Mouse (Mus musculus): ENCODE measurements around the gene Ctnnd2.

Ctnnd2 gene

DNA sequence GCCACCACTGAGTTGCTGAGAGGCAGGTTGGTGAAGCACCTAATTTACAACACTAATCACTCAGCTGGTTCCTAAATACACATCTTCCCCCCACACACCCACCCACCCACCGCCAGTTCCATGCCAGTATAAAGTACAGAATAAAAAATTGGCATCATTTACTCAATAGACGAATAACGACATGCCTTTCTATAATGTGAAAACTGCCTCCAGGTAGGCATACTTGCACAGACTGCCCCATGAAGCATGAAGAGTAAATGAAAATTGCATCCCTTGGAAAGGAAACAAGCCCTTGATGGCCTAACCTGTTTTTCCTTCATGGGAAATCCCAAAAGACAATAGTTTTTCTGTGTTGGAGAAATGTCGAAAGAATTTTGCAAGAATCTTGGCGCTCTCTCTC is 212.0 kb downstream of the Ctnnd2 start:
- DNase-seq (ENCODE audit: low spot score in 2 of 2) = no peak

DNA sequence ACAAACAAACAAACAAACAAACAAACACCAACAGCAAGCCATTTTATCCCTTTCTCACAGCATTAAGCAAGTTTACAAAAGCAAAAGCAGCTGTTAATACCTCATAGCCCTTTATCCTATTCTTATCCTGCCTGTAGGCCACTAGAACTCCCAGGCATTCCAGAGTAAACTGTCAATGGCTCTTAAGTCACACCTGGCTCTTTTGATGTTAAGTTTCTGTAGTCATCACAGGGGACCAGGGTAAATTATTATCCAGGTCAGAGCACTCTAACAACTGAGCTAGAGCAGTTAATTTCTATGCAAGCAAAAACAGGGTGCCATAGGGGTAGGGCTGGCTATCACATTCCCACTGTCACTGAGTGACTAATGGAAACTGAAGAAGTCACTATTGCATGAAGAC is 214.1 kb downstream of the Ctnnd2 start:
- no peak for DNase-seq (ENCODE audit: low spot score in 2 of 2)

DNA sequence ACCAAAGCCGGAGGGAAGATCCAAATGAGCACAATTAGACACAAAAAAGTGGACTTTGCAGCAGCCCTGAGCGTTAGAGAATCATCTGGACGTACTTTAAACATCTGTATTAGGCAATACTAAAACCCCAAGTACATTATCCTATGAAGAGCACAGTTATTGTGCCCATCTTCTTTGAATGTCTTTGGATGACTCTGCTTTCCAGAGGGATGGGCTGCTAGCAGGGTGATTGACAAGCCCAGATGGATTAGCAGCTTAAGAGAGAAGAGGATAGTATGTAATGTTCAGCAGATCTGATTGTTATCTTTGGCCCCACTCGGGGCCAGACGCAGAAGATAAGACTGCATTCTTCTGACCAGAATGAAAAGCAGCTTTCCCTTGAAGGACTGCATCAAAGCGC is 214.9 kb downstream of the Ctnnd2 start:
- no peak for DNase-seq (ENCODE audit: low spot score in 2 of 2)

DNA sequence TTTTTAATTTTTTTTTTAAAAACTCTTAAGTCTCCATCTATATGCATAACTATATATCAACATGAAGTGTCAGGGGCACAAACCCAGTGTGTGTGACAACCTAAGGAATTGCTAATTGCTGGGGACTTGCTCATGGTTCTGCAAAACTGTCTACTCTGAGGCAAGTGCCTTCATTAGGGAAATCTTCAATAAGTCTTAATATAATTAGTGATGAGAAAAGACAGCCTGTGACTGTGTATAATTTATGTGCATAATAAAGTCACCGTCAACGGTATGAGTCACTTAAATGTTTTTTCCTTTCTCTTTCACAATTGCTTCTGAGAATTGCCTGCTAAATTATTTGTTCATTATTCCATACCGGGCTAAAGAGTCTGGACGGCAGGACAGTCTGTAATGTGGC is 228.7 kb downstream of the Ctnnd2 start:
- no peak for DNase-seq (ENCODE audit: low spot score in 2 of 2)

DNA sequence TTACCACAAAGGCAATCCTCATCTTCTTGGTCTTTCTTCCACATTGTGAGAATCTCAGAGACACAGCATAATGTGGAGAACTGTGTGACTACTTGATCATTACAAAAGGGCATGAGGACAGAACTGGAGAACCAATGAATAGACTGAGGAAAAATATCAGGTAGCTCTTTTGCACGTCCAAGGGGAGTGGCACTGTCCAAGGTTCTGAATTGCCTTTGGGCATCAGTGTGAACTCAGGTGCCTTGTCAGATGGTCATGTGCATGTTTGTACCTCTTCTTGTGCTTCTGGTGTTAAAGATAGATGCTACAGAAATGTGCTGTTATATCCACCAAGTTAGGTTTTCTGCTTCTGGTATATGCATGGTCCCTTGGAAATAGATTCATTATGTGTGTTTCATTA is 233.9 kb downstream of the Ctnnd2 start:
- DNase-seq (ENCODE audit: low spot score in 2 of 2) = no peak

DNA sequence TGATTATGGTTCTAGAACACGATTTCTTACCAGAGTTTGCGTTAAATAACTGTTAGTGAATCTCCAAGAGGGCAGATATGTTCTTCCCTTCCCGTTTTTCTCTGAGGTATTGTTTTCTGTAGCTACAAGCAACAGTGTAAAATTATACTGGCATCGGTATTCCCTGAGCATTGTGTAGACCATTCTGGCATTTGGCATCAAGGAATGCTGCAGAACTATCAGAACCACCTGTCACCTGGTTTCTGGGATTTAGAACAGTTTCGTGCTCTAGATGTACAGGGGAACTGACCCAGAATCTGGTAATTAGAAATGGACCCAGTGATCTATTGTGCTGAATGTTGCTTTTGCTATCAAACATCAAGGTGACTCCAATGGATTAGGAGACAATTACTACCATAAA is 250.8 kb downstream of the Ctnnd2 start:
- DNase-seq (ENCODE audit: low spot score in 2 of 2) = no peak

DNA sequence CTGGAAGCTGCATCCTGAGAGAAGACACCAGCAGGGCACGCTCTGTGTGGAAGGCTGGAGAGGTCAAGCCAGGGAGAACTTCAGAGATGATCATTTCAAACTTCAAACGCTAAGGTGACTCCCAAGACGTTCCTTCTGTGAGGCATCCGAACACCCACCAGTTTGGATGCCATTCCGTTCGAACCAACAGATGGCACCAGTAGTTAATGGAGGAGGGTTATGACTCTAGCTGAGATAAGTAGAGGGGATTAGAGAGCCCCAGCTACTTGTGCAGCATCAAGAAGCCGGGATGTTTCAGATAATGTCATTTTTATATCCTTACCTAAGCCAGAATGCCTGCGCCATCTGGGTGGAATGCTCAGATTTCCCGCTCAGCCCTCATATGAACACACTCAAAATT is 251.9 kb downstream of the Ctnnd2 start:
- DNase-seq (ENCODE audit: low spot score in 2 of 2) = no peak

DNA sequence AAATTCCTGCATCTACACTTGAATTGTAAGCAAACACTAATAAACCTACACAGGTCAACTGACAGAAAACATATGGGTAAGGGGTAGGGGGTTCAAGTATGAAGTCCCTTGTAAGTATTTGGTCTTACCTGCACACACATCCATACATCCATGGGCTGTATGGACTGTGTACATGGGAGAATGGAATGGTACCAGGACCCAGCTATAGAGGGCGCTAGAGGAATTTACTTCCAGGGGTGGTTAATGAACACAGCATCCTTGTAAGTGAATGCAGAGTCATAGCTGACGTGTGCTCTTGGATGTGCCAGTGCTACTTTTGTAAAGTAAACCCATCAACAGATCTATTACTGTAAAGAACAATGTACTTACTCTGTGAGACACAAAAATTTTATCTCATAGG is 254.9 kb downstream of the Ctnnd2 start:
- no peak for DNase-seq (ENCODE audit: low spot score in 2 of 2)

DNA sequence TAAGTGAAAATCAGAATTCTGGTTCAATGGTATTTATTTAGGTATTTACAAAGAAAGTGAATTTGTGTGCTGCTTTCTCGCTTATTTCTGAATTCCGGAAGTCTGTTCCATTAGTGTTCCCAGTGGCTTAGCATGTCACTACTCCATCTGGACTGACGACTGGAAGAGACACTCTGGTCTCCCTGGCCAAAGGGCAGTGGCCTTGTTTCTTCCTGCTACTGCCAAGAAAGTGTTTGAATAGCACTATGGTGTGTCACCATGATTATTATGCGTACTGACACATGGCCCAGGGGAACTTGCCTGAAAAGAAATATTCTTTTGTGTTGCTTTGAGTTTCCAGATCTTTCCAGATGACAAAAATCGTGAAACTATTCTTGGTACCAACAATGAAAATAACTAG is 266.7 kb downstream of the Ctnnd2 start:
- no peak for DNase-seq (ENCODE audit: low spot score in 2 of 2)

DNA sequence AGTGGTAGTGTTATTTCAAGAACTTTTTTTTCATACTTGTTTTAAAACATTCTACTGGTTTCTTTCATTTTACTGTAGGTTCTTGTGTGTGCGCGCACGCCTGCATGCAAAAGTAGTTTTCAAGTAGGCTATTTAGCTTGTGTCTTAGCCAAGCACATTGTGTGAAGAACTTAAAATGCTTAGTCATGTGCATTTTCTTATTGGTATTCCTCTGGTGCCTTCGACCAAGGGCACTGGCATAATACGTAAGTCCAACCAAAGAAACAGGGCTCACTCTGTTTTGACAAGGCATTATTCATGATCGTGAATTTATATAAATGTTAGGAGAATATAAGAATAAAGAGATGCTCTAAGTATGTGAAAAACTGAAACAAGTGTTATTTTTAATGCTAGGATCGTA is 278.4 kb downstream of the Ctnnd2 start:
- DNase-seq (ENCODE audit: low spot score in 2 of 2) = no peak

DNA sequence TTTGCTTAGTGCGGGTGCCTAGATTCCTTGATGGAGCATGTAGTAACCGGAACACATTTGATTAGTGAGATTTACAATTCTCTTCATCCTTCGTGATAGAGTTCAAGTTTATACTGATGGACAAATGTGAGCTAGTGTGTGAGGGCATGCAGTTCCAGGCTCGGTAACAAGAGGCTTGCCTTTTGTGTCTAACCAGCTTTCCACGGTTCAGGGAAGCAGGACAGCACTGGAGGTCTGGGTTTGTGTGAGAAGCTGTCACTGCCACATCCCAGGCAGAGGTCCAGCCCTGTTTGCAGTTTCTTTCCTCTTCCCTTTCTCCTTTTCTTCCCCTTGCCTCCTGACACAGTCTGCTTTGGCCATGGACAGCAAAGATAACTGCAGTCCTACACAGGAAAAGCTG is 279.5 kb downstream of the Ctnnd2 start:
- DNase-seq (ENCODE audit: low spot score in 2 of 2) = no peak

DNA sequence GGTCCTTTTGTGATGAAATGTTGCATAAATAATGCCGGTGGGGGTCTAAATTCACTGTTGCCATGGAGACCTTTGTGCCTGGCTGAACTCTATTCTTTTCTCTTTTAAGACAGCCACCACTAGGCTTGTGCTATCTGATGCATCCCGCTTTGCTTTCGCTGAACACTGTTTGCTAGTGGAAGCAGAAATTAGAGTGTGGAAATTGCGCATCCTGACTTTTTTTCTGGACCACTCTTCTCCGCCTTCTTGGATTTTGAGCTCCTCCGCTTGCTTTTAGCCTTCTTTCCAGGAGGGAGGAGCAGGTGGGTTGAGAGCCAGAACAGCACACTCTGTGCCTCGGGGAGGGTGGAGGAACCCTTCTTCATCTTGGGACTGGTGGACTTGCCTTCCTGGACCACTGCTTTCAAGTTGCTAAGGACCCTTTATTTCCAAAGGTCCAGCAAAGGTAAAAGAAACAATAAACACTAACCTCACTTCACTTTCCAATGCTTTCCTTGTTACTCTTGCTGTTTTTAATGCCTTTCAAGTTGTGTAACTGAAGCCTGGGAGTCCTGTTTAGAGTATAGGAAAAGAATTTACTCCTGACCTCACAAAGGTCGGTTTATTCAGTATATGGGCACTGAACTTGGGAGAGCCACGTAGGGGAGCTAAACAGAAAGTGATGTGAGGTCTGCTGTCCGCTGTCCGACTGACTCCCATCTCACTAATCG is 285.3 kb downstream of the Ctnnd2 start:
- no peak for DNase-seq (ENCODE audit: low spot score in 2 of 2)

DNA sequence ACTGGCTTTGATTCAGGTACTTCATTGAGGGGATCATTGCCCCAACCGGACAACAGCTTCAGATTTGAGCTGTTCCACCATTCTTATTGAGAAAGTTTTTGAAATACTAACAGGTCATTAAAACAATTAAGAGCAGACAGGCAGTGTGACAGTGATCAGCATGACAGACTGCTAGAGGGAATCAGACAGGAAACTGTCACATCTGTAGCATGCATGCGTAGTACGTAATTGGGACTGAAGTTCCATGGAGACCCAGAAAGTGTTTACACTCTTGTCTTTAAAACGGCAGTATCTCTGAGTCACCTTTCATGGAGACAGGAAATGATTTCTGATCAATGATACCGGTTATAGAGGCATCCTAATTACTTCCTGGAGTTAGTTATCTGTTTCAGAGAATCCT is 286.3 kb downstream of the Ctnnd2 start:
- no peak for DNase-seq (ENCODE audit: low spot score in 2 of 2)

DNA sequence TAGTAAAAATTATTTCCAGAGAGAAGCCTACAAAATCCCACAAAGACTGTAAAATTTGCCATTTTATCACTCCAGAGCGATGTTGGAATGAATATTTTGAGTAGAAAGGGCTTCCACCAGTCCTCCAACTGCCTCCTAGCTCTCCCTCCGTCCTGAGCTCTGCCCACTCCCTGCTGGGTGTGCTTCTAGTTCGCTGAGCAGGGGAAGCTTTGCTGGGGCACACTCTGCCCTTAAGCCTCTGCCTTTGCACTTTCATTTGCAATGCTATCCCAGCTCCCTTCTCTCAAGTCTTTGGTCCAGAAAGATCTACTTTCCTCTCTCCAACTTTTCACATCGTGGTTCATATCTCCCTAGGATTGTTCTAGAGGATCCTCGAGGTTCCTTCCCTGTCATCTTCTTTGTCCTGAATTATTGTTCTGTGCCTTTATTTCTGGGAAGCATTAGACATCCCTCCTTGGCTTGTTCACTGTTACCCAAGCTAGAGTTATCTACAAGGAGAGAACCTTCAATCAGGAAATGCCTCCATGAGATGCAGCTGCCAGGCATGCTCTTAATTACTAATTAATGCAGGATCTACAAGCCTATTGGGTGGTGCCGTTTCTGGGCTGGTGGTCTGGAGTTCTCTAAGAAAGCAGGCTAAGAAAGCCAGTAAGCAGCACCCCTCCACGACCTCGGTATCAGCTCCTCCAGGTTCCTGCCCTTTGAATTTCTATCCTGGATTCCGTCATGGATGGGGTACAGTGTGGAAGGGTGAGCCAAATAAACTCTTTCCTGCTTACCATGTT is 288.1 kb downstream of the Ctnnd2 start:
- DNase-seq (ENCODE audit: low spot score in 2 of 2) = no peak

DNA sequence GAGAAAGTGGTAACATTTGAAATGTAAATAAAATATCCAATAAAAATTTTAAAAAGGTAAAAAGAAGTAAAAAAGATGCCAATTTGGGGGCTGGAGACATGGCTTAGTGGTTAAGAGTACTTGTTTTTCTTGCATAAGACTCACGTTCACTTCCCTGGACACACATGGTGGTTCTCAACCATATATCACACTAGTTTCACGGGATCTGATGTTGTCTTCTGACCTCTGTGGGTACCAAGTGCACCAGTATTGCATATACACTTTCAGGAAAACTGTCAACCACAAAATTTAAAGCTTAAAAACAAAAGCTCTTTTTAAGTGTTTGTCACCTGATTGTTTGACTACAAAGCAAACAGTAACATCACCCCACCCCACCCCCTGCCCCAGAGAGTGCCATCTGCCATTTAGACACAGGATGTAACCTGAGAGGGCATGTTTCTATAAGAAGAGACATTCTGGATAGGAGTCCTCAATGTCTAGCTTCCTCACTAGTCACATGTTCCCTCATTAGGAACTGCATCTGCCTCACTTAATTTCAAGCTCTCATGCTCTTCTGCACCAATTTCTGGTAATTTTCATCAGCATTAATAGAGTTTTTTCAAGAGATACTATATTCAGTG is 290.5 kb downstream of the Ctnnd2 start:
- DNase-seq (ENCODE audit: low spot score in 2 of 2) = no peak

DNA sequence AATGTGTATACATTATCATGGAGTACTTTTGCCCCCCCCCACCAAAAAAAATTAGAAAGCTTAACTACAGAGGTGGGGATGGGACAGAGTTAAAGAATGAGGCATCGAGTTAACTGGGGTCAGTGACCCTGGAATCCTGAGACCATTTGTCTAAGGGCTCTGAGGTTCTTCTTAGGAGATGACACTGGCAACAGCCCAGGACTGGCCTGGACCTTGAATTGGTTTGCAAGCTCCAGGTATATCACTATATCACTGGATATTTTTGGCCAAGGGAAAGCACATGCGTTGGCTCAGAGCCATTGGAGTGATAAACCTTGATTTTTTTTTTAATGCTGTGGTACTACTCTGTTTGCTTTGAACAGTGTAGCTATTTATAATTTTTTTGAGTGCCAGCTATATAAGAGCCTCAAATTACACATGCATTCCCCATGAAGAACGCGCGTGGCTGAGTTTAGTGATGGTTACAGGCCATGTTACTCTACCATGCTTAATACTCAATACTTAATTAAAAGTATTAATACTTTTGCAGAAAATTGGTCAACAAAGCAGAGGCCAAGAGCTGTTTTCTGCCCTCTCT is 291.2 kb downstream of the Ctnnd2 start:
- no peak for DNase-seq (ENCODE audit: low spot score in 2 of 2)

DNA sequence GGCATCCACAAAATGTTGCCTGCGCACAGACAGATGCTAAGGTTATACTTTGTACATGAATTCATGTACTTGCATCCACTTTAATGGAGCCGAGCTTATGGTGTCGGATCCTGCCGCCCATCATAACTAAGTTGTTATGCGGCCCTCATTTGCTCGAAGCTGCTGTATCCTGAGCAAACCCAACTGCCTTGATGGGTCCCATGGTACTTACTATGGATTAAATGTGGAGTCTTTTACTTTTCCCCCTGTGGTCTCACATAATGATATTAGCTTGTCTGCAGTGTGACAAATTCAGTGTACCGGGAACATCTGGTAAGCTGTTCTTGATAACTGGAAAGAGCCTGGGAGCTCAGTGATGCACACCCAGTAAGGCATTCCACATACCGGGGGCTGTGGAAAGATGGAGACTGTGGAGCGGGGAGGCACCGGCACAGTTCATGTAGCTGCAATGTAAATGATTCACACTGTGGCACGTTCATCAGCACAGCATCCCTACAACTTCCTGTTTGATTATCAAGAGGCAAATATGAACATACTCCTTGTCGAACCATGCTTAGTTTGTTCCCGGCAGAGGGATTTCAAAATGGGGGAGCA is 294.7 kb downstream of the Ctnnd2 start:
- no peak for DNase-seq (ENCODE audit: low spot score in 2 of 2)

DNA sequence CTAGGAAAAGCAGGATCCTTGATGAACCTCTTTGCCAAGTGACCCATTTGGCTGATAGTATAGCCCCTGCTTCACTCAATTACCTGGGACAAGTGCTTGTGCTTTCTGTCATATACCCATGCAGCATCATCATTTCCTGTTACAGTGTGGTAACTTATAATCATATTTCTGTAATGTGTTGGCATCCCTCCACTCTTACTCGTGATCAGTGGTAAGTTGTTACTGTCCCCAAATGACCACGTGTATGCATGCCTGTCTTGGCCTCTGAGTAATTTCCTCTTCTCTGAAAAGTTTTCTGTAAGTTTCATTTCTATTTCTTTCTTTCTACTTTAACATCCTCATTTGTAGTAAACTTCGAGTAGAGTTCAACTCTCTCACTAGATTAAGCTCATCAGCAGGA is 296.4 kb downstream of the Ctnnd2 start:
- no peak for DNase-seq (ENCODE audit: low spot score in 2 of 2)

DNA sequence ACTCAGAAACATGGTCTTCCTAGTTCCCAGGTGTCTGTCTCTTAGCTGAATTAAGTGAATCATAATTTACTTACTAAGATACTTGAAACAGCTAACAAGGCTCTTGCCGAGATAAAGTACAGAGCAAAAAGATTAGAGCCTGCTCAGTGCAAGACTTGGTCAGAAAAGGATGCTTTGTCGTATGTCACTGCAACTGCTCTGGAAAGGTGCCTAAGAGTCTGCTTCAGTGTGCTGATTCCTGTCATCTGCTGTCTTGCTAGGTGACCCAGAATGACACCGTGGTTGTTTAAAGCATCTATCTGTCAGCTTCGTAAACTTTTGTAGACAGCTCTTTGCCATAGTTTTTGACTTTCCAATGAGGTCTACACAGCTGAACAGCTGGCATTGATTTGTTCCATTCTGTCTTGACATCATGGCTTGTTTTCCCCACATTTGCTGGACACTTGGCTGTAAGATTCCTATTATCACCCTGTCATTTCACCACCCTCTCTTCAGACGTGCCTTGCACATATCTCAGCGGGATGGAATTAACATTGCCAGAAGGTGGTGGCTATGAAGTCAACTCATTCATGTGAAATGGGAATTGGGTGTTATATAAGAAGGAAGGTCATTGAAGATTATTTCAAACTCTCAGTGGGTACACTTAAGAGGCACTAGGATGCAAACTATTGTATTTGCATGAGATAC is 299.0 kb downstream of the Ctnnd2 start:
- no peak for DNase-seq (ENCODE audit: low spot score in 2 of 2)

DNA sequence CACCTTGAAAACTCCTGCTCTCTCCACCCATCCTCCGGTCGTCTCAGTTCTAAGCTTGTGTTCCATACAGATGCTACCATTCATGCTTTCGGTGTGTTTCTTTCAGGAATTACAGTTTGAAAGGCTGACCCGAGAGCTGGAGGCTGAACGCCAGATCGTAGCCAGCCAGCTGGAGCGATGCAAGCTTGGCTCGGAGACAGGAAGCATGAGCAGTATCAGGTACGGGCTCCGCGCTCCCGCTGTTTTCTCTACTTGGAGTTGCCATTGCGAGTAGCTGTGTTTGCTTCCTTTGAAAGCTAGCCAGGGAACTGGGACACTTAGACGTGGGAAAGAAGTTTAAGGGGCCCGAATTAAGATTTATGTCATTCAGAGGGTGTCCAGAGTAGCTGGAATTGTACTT is 308.3 kb downstream of the Ctnnd2 start:
- DNase-seq (ENCODE audit: low spot score in 2 of 2) = no peak

DNA sequence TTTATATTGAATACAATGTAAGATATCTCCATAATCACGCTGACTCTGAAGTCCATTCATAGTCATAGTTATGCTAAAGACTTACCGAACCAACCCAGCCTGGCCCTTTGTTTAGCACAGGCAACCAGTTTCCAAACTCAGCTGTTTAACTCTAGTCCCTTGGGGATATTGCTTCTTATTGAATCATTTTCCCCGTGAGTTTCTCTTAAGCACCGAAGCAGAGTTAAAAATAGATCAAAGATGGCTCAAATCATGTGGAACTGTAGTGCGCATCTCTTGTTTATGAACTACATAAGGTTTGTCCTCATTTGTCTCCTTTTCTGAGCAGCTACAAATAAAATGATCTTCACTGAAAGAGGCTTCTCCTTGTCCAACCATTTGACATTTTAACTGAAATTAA is 334.1 kb downstream of the Ctnnd2 start:
- no peak for DNase-seq (ENCODE audit: low spot score in 2 of 2)

DNA sequence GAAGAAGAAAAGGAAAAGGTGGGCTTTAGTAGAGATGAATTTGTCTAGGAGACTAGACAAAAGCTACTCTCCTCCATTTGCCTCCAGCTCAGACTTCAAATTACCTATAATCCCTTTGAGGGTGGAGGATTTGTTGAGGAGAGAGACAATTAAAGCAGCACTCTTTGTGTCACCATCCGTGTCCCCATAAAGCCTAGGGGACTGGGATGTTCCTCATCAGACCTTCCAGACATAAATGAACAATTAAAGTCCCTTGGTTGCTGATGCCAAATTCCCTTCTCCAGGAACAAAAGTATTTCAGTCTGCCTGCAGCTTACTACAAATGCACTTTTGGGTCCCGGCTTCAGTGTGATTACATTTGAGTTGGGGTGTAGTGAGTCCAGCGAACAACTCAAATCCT is 340.1 kb downstream of the Ctnnd2 start:
- DNase-seq (ENCODE audit: low spot score in 2 of 2) = no peak
